Mouse (Mus musculus) brain, embryonic 14.5 days (tissue): ENCODE measurements at regions not wholly inside any gene's neighbourhood (a gene's known extent, or its start where the extent isn't known, plus 50 kb on each side); places are given as distances from the start of the nearest gene placed in this dataset.

ENCODE experiments used
- CTCF ChIP-seq: fragments of 200-500 bp; IDR thresholded peaks from 2 replicates; pipeline ENCODE4 v1.5.1; 2012; ENCODE audit warnings: inconsistent platforms, mild to moderate bottlenecking, moderate library complexity, borderline replicate concordance; ENCODE audit not compliant: insufficient read depth, insufficient read length; ENCODE audit errors: extremely low read depth
- POLR2A ChIP-seq: fragments of 200-500 bp; IDR thresholded peaks from 2 replicates; pipeline ENCODE4 v1.6.1; 2012; ENCODE audit warnings: mild to moderate bottlenecking, inconsistent platforms, borderline replicate concordance; ENCODE audit not compliant: poor library complexity, insufficient read depth, insufficient read length, severe bottlenecking; ENCODE audit errors: extremely low read depth

- TF ChIP-seq POLR2A (no peak), CTCF (no peak)
These were observed 235.8 kb upstream of the Ankrd55 start for GRCm38 (mm10) chr13:112052456-112052855.
